Mouse (Mus musculus) gastrocnemius, adult 18-20 months (tissue): Measurements from ENCODE around the gene Lactbl1. TPM values are rescaled to one million over a fixed set of nuclear protein-coding genes. Genes with fewer than 3 reads are reported as not detected.

Experiments
- DNase-seq: peaks from one replicate; pipeline ENCODE4 v3.0.0; 2021; ENCODE audit warnings: low spot score
- long read RNA-seq, 2 experiments: library from polyadenylated mRNA; stranded (forward); transcript quantifications; one replicate each; pipeline ENCODE4 v2.0.0; 2021
- total RNA-seq, 2 experiments: library from RNA; stranded (reverse); gene quantifications; 2 replicates each; pipeline ENCODE4 v1.2.3; 2021

Lactbl1 gene
- not detected for total RNA-seq
- long read RNA-seq, experiment 1: 0 reads
- long read RNA-seq, experiment 2: 0 reads

DNA sequence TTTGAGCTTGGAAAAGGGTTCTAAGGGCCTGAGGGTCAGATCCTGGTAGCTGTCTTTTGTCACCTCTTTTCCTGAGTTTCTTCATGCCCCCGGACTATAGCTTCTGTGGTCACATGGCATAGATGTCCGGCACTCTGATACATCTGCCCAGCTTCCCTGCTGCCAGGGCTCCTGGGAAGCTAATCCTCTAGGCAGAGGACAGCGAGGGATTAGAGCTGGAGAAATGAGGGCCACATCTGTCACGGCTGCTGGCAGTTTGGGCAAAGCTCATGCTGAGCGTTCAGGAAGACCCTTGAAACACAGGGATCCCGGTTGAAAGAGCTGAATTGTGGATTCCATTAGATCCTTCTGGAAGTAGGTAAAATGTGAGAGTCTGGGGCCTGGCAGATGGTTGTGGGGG is at the start of gene Lactbl1:
TSS of gene Lactbl1 (plus strand) at position 234 of the 400 bp plus-strand sequence.
- no peak for DNase-seq

GRCm38 (mm10) chr4:136581885-136582284 is 40.5 kb upstream of the Lactbl1 start:
- DNase-seq: no peak

DNA sequence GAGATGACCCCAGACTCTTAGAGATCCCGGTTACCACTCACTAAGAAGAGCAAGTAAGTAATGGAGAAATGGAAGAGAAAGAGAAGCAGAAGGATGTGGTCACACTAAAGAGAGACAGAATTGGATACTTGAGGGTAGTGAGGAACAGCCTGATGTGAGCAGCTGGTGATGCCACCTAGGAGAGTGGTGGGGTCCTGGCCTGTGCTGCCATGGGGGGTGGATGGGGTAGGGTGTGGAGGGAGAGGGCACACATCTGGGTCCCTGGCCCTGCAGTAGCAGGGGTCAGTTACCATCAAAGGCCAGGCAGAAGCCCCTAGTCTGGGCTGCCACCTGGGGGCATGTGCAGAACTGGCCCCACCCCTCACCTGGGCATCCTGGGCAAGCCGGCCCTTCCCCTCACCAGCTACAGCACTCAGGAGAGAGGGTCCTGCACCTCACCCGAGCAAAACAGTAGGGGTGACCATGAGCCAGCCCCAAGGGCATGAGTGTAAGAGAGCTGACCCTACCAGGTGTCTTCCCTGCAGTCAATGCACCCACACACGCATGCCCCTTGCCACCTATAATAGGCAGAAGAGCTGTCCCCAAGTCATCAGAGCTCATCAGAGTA is 35.1 kb upstream of the Lactbl1 start:
- no peak for DNase-seq

DNA sequence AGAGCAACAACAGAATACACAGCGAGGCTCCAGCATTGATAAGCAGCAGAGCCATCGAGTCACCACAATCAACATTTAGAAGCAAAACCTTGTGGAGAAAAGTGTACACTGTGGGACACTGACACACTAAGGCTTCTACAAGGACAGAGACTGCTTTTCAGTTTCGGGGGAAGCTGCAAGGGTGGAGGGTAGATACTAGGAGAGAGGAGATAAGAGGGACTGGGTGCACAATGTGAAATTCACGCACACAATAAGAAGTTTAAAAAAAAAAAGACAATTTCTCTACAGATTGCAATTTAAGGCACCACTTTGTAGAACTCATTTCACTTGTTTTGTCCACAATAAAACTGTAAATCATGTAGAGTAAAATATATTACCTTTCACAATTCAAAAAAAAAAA is 34.4 kb upstream of the Lactbl1 start:
- no peak for DNase-seq

- DNase-seq: no peak
Observed at GRCm38 (mm10) chr4:136592111-136592510, 30.3 kb upstream of the Lactbl1 start.

GRCm38 (mm10) chr4:136594006-136594405 is 28.4 kb upstream of the Lactbl1 start:
- DNase-seq: no peak

- DNase-seq: no peak
Observed at GRCm38 (mm10) chr4:136595221-136595620, 27.2 kb upstream of the Lactbl1 start.

DNA sequence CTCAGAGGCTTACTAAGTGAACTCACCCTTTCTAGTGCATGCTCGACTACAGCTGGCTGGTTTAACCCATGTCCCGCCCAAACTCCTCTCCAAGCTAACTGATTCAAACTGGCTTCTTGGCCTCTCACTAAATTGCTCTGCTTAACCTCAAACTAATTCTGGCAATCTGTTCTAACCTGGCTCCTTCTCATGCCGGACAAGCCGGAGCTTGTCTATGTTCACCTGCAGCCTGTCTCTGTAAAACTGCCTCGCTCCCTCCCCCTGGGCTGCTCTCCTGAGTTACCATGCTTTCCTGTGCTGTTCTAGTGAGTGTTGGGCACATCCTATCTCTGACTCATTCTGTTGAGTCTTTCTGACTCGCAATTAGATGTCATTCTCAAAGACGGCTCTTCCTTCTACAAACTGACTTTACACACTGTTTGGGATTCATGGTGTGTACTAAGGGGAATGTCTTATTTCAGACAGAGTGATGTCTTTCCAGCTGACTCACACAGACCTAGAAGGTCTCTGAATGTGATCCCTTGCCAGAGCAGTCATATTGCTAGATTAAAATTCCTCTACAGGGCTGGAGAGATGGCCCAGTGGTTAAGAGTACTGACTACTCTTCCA is 24.0 kb upstream of the Lactbl1 start:
- DNase-seq: no peak

GRCm38 (mm10) chr4:136599869-136600268 is 22.6 kb upstream of the Lactbl1 start:
- DNase-seq: no peak

DNA sequence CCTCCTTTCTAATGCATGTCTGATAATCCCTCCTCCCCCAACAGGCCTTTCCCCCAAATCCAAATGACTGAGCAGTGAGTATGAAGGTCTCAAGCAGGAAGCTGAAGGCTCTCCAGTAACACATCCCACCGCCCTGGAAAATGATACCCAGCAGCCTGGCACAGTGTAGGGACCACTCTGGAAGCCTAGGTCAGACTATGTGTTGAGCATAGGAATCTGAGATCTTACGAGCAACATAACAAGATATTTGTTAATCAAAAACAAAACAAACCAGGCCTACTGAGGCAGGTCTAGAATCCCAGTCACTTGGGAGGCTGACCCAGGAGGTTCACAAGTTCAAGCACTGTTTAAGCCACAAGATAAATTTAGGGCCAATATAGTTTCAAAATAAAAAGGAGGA is 21.9 kb upstream of the Lactbl1 start:
- DNase-seq: no peak

DNA sequence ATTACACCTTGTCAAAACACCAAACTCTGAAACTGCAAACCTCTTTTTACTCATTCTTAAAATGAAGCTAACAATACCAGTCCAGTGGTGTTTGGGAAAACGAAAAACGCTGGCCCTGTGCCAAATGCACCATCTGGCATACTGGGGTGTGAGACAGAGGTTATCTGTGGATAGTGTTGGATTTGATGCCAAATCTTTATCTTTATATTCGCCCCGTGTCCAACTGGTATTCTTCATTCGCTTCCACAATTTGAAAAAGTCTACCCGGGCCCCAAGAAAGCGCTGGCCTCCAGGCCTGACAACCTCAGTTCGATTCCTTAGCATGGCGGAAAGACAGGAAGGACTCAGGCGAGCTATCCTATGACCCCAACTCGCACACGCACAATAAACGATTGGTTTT is 20.9 kb upstream of the Lactbl1 start:
- DNase-seq: peak; percentile 27

DNA sequence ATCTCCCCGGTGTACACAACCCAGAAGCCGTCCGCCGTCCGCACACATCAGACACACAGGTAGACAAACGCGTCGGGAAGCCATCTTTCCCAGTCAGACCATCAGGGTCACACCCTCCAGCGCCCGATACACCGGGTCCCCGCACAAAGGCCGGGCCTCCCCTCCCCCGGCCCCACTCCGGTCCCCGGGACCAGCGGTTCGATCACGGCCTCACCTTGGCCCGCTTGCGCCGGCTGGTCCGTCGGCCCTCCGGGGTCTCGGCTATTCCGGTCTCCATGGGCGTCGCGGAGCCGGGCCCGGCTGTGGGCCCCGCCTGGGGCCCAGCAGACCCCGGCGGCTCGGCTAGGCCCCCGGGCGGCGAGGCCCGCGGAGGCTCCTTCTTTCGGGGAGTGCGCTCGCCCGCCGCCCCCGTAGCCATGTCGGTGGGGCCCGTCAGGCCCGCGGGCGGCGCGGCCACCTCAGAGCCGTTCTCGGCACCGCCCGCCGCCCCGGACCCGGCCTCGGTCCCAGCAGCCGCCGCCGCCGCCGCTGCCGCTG is 20.3 kb upstream of the Lactbl1 start:
- peak; percentile 22 for DNase-seq

GRCm38 (mm10) chr4:136602568-136602967 is 19.9 kb upstream of the Lactbl1 start, which contains the start of gene Kdm1a:
Kdm1a (minus strand) TSS chr4:136602723.
- DNase-seq: peak; percentile 94

GRCm38 (mm10) chr4:136605756-136606485 is 16.5 kb upstream of the Lactbl1 start:
- DNase-seq: no peak

DNA sequence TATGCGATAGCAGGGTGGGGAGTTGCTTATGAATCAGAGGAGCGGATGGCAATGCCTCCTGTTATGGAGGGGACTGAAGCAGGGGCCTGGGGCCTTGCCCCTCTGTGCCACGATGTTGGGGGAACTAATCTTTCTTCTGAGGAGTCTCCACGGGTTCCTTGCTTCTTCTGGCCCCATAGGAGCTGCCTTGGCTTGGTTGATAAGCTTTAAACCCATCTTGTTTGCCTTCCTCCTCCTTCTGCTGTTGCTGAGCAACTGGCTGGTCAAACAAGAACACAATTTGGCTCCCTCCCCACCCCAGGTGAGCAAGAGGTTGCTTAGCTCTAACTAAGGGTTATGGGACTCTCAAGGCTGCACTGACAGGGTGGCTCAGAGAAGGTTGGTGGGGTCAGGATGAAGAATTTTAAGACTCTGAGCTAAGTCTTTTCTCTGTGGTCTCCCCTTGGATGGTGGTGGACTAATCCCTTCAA is 12.0 kb upstream of the Lactbl1 start, which contains the start of gene Tex46:
TSS of gene Tex46 (plus strand) at position 51 of the 470 bp plus-strand sequence.
- DNase-seq: no peak

- no peak for DNase-seq
Observed at GRCm38 (mm10) chr4:136613657-136614056, 8.8 kb upstream of the Lactbl1 start.

- DNase-seq: peak; percentile 65
Observed at GRCm38 (mm10) chr4:136621336-136621735, 1.1 kb upstream of the Lactbl1 start.

GRCm38 (mm10) chr4:136621956-136622355 is 465 bp upstream of the Lactbl1 start:
- no peak for DNase-seq

GRCm38 (mm10) chr4:136626590-136626989 is 4.2 kb downstream of the Lactbl1 start:
- DNase-seq: no peak

DNA sequence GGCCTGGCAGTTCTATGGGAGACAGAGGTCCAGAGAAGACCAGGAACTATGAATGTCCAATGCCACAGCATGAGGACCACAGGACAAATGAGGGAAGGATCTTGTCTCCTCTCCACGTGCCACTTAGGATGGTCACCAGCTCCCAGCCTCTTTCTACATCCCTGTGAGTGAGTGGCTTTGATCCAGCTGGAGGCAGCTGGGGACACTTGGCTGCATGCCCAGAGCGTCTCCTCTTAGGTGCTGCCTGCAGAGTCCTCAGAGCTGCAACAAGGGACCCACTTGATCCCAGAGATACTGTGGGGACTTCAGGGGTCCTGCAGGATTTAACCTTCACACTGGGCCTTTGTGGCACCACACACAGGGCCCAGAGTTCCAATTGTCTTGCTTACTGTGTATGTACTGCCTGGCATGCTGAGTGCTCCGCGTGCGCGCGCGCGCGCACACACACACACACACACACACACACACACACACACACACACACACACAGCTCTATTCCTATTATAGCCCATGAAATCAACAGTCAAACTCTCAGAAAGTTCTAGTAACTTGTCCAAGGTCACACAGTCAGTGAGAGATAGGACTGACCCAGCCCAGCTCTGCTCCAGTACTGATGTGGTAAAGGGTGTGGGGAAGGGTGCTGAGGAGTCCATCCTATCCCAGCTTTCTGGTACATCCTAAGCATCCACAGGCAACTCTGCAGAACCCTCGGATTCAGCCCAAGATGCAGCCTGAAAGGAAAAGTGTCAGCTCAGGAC is 9.0 kb downstream of the Lactbl1 start:
- no peak for DNase-seq

DNA sequence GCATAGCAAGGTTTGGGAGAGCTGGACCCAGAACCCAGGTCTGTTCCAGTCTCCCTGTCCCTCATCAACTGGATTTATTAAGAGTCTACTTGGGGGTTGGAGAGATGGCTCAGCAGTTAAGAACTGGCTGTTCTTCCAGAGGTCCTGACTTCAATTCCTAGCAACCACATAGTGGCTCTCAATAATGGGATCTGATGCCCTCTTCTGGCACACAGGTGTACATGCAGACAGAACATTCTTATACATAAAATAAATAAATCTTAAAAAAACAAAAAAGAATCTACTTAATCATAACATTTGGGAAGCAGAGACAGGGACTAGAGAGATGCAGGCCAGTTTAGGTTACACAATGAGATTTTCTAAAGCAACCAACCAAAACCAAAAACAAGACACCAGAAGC is 13.6 kb downstream of the Lactbl1 start:
- DNase-seq: no peak
